Mouse (Mus musculus) gastrocnemius, adult 8-10 months (tissue): Measurements from ENCODE around the gene Yipf4. TPM values are rescaled to one million over a fixed set of nuclear protein-coding genes. Genes with fewer than 3 reads are reported as not detected.
A peak's percentile ranks its signal among the peaks of the same experiment; 100 is the strongest.
"Not testable (repeated sequence)": the region's sequence is repeated elsewhere in the genome, so short reads cannot be mapped to it uniquely, and the experiment has no call there.

ENCODE experiments used
- DNase-seq, 2 experiments: peaks; one replicate each; pipeline ENCODE4 v3.0.0; 2022; ENCODE audit warnings: low spot score in 2 of 2
- total RNA-seq, 4 experiments: library from RNA; stranded (reverse); gene quantifications; 2 replicates each; pipeline ENCODE4 v1.2.4; 2022

Yipf4 gene
- total RNA-seq: 10 to 100 TPM; 27.7 to 43.6 (median 32.0) TPM

DNA sequence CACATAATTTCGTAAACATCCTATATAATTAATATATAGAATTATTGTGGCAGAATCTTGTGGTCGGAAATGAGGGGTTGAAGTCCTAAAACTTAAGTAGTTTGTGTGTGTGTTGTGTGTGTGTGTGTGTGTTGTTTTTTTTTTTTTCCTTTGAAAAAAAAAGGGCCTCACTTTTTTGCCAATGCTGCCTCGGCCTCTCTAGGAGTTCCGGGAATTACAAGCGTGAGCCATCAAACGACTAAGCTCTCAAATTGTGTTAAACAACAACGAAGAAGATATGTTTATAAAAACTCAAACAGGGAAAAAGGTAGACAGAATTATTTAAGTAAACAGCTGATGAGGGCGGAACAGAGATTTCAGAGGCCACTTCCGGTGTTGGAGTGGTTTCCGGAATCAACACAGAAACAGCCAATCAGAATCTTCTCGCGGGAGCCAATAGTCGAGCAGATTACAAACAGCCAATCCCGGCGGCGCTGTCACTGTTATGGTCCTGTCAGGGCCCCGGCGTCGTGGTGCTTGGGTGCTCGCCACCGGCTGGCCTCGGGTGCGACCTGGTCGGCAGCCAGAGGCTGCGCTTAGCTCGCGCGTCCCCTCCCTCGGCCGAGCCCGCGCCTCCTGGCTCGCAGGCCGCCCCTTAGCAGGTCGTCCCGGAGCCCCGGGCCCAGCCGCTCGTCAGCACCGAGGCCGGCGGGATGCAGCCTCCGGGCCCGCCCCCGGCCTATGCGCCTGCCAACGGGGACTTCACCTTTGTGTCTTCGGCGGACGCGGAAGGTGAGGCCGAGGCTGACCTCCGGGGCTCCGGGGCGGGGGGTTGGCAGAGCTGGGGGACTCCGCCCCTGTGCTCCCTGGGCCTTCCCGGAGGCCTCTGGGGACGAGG lies at the start of gene Yipf4:
Yipf4 (plus strand) TSS at position 470 of the 877 bp plus-strand sequence.
- DNase-seq: peak; percentile 94 to 95

DNA sequence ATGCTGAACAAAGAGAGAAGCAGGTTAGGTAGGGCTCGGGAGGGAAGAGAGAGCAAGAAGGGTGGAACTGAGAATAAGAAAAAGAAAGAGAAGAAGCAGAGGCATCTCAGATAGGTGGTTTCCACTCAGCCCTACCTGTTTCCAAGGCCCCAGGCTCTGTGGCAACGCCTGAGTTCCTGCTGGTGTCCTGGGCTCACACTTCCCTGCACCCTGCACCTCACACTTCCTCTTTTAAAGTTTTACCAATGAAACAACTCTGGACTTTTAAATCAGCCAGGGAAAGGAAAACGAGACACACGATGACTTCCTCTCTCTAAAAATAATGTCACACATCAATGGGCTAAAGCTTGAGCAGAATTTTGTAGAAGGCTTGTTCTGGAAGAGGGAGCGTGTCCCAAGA lies 48.8 kb upstream of the Yipf4 start:
- no peak for DNase-seq

DNA sequence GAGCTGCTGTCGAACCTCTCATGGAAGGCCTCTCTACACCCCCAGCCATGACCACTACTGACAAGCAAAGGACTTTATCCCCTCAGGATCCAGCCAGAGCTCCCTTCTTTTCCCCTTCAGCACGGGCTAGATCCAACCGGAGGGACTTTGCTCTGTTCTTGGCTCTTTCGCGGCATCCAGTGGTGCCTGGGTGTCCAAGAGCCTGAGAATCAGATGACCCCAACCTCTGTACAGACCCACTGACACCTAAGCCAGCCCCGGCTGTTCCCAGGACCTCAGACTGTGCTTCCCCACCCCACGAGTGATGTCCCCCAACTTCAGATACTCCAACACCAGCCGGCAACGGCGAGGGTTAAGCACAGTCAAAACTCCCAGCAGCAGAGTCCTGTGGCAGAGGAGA lies 39.5 kb upstream of the Yipf4 start:
- DNase-seq: no peak

DNA sequence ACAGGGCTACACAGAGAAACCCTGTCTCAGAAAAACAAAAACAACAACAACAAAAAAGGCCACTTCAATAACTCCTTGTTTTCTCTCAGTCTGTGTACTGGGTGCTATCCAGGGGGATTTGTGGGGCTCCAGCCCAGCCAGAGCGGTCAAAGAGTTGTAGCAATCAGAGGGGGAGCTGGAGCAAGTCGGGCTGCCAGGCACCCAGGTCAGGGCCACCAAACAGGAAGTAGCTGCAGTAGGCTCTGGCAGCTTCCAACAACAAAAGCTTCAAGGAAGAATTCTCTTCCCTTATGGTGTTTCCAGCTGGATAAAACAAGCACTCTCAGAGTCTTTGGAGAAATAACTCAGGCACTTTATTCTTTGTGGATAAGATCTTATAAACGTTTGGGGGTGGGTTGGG lies 35.4 kb upstream of the Yipf4 start:
- DNase-seq: no peak

DNA sequence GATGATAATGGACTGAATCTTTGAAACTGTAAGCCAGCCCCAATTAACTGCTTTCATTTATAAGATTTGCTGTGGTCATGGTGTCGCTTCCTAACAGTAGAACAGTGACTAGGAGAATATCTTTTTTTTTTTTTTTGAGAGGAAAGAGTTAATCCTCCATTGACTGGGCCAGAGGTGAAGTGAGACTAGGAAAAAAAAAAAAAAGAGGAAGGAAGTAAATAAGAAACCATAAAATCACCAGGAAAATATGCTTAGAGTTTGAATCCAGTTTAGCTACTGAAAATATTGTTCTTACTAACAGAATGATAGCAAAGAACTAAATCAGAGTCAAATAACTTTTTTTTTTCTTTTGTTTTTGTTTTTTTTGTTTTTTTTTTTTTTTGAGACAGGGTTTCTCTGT lies 34.6 kb upstream of the Yipf4 start:
- DNase-seq: no peak

DNA sequence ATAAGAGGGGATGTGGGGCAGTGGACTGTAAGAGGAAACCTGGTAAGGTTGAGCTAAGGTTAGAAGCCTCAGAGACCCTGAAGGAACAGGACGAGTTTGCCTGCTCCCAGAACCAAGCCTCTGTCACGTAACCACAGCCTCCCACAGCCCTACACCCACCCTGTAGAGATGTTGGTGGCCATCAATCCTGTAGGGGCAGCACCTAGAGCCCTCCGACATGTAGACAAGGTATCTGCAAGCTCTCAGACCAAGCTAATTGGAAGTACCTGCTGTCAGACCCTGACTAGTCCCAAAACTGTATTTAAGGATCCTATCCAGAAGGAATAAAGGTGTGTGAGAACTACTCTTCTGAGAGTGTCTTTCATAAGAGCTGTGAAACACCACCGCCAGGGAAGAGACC lies 33.9 kb upstream of the Yipf4 start:
- no peak for DNase-seq

DNA sequence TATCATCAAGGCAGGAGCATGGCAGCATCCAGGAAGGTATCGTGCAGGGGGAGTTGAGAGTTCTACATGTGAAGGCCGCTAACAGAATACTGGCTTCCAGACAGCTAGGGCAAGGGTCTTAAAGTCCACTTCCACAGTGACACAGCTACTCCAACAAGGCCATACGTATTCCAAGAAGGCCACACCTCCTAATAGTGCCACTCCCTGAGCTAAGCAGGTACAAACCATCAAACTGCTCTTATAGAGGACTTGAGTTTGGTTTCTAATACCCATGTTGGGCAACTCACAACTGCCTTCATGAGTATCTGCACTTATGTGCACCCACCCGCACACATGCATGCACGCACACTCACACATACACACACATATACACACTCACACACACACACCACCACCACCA lies 32.5 kb upstream of the Yipf4 start:
- DNase-seq: no peak

DNA sequence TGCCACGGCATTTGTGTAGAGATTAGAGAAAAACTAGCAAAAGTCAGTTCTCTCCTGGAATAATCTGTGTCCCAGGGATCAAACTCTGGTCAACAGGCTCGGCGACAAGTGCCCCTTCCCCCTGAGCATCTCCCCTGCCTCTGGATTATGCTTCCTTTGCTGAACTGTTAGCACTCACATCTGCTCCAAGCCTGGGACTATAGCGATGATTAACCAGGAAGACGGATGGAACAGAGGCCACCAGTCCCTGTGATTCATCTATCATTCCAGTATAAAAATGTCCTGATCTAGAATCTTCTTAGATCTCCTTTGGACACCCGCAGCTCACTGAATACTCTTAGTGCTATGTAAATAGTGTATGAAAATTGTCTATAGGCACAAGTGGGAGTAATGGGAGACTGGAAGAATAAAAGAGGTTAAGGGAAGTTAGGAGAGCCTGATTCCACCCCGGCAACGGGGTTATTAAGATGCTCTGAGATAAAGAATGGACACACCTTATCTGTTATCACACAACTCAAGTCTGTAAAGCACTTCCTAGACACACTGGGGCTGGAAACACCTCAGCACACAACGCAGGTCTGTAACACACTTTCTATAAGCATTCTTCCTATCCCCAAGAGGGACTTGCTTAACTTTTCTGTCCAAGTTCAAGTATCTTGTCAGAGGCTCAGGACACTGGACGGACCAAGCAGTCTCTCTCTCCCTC lies 31.2 kb upstream of the Yipf4 start:
- DNase-seq: no peak

DNA sequence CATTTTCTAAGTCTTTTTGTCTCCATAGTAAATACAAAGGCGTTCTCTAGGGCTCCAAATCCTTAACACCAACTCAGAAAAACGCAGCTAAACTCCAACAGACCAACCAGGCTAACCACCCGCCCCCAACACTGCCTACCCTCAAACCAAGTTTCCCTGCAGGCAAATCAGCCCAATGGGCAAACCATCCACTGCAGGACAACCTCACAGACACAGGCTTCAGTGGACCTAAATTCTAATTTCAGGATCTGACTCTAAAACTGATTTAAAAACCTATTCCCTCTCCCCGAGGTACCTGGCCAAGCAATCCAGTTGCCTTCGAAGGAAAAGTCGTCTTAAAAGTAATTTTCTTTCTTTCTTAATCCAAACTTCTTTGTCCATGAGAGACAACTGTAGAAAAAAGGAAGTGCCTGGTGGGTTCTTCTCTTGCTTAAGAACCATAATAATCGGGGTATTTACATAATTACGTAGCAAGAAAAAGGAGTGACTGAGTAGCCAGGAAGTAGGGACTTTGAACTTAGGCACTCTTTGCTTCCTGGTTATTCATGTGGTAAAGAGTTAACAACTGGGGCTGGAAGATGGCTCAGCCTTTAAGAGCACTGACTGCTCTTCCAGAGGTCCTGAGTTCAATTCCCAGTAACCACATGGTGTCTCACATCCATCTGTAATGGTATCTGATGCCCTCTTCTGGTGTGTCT lies 30.4 kb upstream of the Yipf4 start, which contains the start of gene Nlrc4:
Nlrc4 (minus strand) TSS at position 432 of the 698 bp plus-strand sequence.
- no peak for DNase-seq

DNA sequence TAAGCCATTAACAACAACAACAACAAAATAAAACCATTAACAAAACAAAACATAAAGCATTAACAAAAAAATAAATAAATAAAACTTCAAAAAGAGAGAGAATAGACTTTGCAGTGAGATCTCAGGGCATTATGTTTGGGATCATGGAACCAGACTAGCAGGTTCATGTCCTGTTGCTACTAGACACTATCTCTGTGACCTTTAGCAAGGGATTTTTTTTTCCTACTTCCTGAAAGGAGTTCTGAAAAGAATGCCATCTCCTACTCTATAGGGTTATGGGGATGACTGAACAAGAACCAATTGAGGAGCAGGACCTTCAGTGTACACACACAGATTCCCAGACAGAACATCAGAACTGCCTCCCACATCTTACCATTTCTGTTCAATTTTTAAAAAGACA lies 25.8 kb upstream of the Yipf4 start:
- DNase-seq: no peak

DNA sequence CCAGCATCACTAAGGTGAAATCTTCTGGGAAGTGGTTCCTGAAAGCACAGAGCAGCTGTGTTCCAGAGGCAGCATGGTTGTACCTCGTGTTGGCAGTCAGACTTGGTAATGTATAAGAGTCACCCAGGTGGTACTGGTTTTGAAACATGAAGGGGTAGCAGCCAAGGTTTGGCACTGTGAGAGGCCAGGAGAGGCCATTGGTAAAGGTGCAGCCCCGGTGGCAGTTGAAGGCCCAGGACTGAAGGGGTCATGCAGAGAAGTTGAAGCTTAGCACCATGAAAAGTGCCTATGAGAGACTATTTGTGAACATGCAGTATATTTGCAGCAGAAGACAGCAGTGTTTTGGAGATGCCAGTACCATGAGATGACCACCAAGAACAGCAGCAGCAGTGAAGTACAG lies 21.3 kb upstream of the Yipf4 start:
- DNase-seq: not testable (repeated sequence)

DNA sequence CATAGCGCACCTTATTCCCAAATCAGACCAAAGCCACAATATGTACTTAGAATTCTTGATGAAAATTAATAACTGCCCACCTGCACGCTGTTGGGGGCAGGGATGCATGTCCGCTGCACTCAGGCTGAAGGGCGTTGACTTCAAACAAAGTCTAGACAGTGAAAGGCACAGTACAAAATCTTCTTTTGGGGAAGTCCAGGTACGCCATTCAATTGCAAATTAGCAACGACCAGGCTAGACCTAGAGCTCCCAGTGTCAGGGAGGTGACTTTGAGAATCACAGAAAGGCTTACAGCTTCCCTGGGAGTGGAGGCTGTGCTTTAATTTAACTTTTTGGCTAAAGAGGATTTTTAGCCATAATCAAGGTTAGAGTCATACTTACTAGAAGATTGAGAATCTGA lies 19.2 kb upstream of the Yipf4 start:
- not testable (repeated sequence) for DNase-seq

DNA sequence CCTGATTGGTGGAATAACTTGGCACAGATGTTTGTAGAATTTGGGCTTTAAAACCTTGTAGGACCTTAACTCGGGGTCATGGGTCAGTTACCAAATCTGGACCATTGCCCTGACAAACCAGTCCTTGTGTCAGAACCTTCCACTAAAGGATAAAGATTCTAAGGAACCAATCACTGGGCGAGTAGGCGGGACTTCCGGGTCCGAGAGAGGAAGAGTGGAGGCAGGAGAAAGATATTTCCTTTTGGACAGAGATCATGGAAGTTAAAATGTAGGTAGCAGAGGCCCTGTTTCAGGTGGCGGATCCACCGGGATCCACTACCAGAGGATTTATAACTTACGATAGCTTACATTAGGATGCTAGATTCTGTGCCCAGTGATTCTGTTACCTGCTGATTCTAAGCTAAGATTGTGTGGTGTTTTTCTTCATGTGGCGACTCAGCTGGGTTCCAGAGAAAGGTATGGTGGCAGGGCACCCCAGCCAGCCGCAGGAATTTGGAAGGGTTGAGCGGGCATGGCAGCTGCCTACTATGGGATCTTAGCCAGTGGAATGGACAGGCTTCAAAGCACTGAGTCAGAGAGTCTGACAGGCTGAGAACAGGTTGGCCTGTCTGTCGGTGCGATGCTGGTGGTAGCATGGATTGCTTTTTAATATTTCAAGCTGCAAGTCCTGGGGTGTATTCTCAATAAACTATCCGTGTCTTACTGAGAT lies 8.8 kb upstream of the Yipf4 start:
- no peak for DNase-seq

DNA sequence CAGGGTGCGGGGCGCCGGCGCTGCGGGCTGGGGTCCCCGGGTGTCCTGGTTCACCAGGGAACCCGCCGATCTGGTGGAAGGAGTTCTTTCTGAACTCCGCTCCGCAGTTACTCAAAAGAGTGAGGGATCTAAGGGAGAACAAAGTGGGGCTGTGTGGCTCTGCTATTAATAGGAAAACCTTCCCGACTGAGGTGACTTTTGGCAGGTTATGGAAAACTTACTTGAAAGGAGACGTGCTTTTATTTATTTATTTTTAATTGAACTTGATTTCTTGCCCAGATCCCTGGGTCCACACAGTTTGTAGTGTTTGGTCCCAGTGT lies 568 bp downstream of the Yipf4 start:
- DNase-seq: no peak

DNA sequence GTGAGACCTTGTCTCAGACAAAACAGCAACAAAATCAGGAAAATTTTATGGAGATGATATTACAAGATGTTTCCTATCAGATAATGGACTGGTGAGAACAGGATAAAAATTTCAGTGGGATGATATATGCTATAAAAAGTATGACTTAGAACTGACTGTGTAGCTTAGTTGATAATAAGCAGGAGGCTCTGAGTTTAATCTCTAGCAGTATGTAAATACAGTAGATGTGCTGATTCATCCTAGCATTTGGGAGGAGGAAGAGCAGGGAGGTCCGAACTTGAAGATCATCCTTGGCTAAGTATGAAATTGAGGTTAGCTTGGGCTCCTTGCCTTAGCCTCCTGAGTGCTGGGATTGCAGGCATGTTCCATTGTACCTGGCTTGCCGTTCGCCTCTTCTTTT lies 2.3 kb downstream of the Yipf4 start:
- DNase-seq: no peak

DNA sequence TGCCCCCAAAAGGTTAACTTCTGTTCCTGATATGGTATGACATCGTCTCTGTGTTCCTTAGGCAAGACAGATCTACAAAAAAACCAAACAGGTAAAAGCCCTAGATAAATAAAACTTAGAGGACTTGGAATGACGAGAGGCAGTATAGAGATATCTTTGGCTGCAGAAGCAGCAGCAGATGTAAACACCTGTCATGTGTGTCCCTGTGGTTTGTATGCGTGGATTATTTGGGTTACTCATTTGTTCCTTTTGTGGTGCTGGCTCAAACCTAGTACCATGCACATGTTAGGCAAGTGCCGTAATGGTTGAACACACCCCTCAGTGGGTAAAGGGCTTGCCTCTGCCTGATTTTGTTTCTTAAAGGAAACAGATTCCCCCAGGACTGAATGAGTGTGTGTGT lies 10.9 kb downstream of the Yipf4 start:
- DNase-seq: no peak

DNA sequence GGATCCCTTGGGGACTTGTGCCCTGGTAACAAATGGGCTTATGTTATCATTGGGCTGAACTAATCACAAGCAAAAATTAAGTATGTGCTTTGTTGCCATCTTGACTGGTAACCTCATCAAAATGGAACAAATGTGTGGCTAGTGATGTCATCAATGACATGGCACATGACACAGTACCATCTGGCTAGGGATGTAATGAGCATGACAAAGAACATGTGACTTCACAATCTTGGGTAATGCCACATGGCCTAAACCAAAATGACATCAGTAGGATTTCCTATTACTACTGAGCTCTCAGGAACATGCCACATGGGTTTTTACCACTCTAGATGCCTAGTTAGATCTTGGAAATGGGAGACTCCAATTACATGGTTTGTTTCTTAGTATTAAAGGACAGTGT lies 11.8 kb downstream of the Yipf4 start:
- no peak for DNase-seq

DNA sequence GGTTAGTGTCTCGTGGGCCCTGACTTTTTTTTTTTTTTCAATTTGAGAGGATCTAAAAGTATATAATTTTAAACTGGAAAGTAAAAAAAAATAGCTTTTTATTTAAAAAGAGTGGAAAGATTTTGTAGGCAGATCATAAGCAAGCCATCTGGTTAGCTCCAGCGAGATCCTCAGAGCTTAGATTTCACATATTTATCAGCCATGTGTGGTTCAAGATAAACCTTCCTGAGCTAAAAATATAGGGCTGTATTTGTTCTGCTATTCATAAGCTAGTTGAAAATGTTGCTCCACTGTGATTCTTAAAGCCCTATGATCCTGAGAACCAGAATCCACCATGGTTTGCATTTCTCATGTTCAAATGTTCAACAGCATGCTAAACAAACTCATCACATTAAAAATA lies 18.6 kb downstream of the Yipf4 start:
- DNase-seq: no peak

DNA sequence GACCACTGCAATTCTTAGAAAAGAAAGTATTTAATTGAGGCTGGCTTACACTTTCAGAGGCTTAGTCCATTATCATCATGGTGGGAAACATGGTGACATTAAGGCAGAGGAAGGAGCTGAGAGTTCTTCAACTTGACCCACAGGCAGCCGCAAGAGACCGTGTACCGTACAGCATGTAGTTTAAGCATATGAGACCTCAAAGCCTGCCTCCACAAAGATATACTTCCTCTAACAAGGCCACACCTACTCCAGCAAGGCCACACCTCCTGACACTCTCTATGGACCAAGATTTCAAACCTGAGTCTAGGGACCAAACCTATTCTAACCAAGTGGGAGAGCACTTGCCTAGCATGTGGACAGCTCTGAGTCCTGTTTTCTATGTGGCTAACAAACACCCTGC lies 19.3 kb downstream of the Yipf4 start:
- no peak for DNase-seq

DNA sequence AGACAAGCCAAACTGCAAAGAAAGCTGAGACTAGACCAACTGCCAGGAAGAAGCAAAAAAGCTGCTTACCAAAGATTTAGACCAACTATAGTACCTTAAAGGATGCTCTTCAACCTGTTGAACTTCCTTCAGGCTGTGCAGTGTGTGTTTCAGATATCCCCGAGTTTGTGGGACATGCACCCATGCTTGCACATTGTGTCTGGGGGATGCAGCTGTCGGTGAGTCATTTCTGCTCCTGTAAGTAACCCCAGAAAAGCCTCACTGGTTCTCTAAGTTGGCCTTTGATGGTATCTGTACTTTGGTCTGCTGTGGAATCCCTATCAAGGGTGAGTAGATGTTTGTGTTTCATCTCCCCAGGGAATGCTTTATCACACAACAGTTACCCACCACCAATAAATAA lies 23.0 kb downstream of the Yipf4 start:
- no peak for DNase-seq

DNA sequence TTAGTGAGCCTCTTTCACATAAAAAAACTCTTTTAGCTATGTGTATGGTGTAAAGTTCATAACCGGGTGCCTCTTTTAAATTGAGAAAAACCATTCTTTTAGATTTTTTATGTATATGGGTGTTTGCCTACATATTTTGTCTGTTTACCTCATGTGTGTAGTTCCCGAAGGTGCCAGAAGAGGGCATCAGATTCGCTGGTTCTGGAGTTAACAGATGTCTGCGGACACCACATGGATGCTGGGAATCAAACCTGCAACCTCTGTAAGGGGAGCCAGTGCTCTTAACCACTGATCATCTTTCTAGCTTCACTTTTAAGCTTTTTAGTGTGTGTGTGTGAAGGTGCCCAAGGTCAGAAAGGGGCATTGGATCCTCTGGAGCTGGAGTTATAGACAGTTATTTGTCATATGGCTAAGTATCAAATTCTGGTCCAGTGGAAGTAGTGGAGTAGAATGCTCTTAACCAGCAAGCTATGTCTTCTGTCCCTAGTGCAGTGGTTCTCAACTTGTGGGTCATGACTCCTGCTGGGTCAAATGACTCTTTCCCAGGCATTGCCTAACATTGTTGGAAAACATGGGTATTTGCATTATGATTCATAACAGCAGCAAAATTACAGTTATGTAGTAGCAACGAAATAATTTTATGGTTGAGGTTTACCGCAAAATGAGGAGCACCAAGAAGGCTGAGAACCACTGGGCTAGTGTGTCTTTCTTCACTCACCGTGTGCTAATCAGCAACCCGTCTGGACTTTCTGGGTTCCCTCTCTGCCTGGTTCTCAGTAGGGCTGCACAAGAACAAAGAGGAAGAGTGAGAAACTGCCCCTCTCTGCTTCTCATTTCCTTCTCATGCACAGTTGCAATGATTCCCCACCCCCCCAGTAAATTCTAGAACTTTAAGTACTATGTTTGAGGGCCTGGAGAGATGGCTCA lies 33.8 kb downstream of the Yipf4 start:
- no peak for DNase-seq
